Mouse (Mus musculus) forebrain, embryonic 14.5 days (tissue): Measurements from ENCODE around the gene Vmn1r180. TPM values are rescaled to one million over a fixed set of nuclear protein-coding genes. Genes with fewer than 3 reads are reported as not detected.
"Not testable (repeated sequence)": the region's sequence is repeated elsewhere in the genome, so short reads cannot be mapped to it uniquely, and the experiment has no call there.

Experiments used
- ATAC-seq: fragments of 200-750 bp; cut with Nextera tagmentation; 2 replicates; pipeline ENCODE4 v1.8.0; 2017; ENCODE audit warnings: mild to moderate bottlenecking, moderate library complexity
- DNase-seq: peaks from one replicate; pipeline ENCODE4 v3.0.0-alpha.2; 2015; ENCODE audit warnings: low spot score
- H3K27ac ChIP-seq: fragments of 300-500 bp; sonication (generic); 2 replicates; pipeline ENCODE4 v1.5.1; 2014; ENCODE audit warnings: low read depth, mild to moderate bottlenecking, control low read depth, low read length, moderate library complexity
- H3K27me3 ChIP-seq: fragments of 300-500 bp; sonication (generic); replicated peaks from 2 replicates; pipeline ENCODE4 v1.6.1; 2014; ENCODE audit warnings: low read length, control low read depth, mixed read lengths; ENCODE audit not compliant: control insufficient read depth, insufficient read depth
- H3K36me3 ChIP-seq: fragments of 300-500 bp; sonication (generic); 2 replicates; pipeline ENCODE4 v1.6.1; 2014; ENCODE audit warnings: low read length, control low read depth; ENCODE audit not compliant: control insufficient read depth, insufficient read depth
- H3K4me1 ChIP-seq: fragments of 300-500 bp; sonication (generic); 2 replicates; pipeline ENCODE4 v1.6.1; 2014; ENCODE audit warnings: antibody characterized with exemption, low read length, control low read depth; ENCODE audit not compliant: control insufficient read depth, insufficient read depth
- H3K4me2 ChIP-seq: fragments of 300-500 bp; sonication (generic); 2 replicates; pipeline ENCODE4 v1.6.1; 2014; ENCODE audit warnings: mild to moderate bottlenecking, control low read depth, low read length
- H3K4me3 ChIP-seq: fragments of 300-500 bp; sonication (generic); 2 replicates; pipeline ENCODE4 v1.5.1; 2014; ENCODE audit warnings: low read depth, low read length, control low read depth
- H3K9ac ChIP-seq: fragments of 300-500 bp; sonication (generic); 2 replicates; pipeline ENCODE4 v1.6.1; 2014; ENCODE audit warnings: mild to moderate bottlenecking, low read length, control low read depth, moderate library complexity
- H3K9me3 ChIP-seq: fragments of 300-500 bp; sonication (generic); replicated peaks from 2 replicates; pipeline ENCODE4 v1.6.1; 2016; ENCODE audit warnings: low read length, control low read depth, mixed read lengths; ENCODE audit not compliant: control insufficient read depth
- WGBS: fragments of 180-500 bp; shearing (Covaris S2); extraction: QIAGEN DNeasy Blood & Tissue Kit; methylation state at CpG from one replicate; pipeline ENCODE4 v1.1.7; 2014; 5-methylcytosine and 5-hydroxymethylcytosine counted together
- polyA plus RNA-seq: library from polyadenylated mRNA; unstranded; fragments of >200 nt; fragmentation: Nextera tagmentation; extraction: Ambion mirVana; gene quantifications from 2 replicates; pipeline ENCODE4 v1.2.1, GENCODE M21; 2014

The Vmn1r180 gene
- not detected in 2 replicates for polyA plus RNA-seq

GRCm38 (mm10) chr7:23950332-23950731, at the start of gene Vmn1r180:
TSS of gene Vmn1r180 (plus strand) at chr7:23950632.
- Histone ChIP-seq H3K27ac (no peak within 1 kb of the TSS), H3K4me2 (no peak within 1 kb of the TSS), H3K27me3 (no peaks in the 10 kb centered on the region), H3K9ac (no peak within 1 kb of the TSS), H3K4me3 (no peak within 1 kb of the TSS), H3K36me3 (no peaks in the 10 kb centered on the region), H3K9me3 (no peaks in the 10 kb centered on the region), H3K4me1 (no peaks in the 10 kb centered on the region)
- ATAC-seq (no peak), DNase-seq (no peak)

DNA sequence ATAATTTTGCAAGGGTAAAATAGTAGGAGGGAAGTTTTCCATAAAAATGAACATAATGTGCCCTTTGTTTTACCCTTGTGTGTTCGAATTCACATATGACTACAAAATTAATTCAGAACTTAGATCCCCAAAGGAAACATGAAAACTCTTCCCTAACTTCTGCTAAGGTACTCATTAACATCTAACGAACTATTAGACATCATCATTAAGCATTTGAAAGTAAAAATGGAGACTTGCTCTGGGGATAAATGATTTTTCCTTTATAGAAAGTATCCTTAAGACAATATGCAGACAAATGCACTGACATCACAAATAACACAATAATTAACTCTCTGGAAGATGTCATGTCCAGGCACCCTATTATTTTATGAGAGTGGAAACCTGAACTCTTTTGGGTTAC, 23.8 kb upstream of the Vmn1r180 start, which contains the start of gene Vmn1r179:
Vmn1r179 (plus strand) TSS at position 301 of the 400 bp plus-strand sequence.
- no peak within 1 kb of the TSS for H3K4me2 ChIP-seq
- H3K36me3 ChIP-seq = no peaks in the 10 kb centered on the region
- ATAC-seq (no peak), DNase-seq (no peak)
- H3K27me3 ChIP-seq = no peaks in the 10 kb centered on the region
- no peak within 1 kb of the TSS for H3K9ac ChIP-seq
- H3K9me3 ChIP-seq = peaks cover 3% of the 10 kb centered on the region; the same call in 1 of the 2 replicates
- H3K4me1 ChIP-seq = no peaks in the 10 kb centered on the region
- H3K4me3 ChIP-seq = no peak within 1 kb of the TSS
- H3K27ac ChIP-seq = no peak within 1 kb of the TSS
- 54% methylated on average over 2 of the region's 2 CpGs for WGBS

- H3K4me1 ChIP-seq, H3K4me2 ChIP-seq, ATAC-seq, H3K4me3 ChIP-seq, H3K9ac ChIP-seq, DNase-seq, H3K27ac ChIP-seq, H3K36me3 ChIP-seq, H3K27me3 ChIP-seq: not testable (repeated sequence)
- 49% methylated on average over 3 of the region's 3 CpGs for WGBS
- peaks cover 12% of the 10 kb centered on the region for H3K9me3 ChIP-seq
Observed at GRCm38 (mm10) chr7:23968044-23968443, 17.6 kb downstream of the Vmn1r180 start.

DNA sequence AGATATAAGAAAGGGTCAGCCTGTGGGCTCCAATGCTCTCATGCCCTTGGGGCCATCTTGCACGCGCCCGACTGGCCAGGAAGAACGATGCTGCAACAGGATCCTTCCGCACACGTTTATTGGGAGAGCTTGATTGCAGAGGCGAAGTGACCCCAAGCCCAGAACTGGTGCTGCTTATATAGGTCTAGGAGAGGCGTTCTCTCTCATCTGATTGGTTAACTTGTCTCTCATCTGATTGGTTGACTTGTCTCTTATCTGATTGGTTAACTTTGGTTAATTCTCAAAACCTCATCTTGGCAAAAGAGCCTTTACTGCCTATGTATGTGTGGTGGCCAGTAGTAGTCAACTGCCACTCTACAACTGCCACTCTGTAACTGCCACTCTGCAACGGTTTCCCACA, 23.9 kb downstream of the Vmn1r180 start, which contains the start of gene Vmn1r181:
Vmn1r181 (plus strand) TSS at position 301 of the 400 bp plus-strand sequence.
- H3K9me3 ChIP-seq = peaks cover 18% of the 10 kb centered on the region; the same call in 1 of the 2 replicates
- H3K27me3 ChIP-seq, H3K4me2 ChIP-seq, H3K9ac ChIP-seq, H3K36me3 ChIP-seq, H3K4me1 ChIP-seq, H3K4me3 ChIP-seq, DNase-seq, ATAC-seq, H3K27ac ChIP-seq: not testable (repeated sequence)
- 88% methylated on average over 9 of the region's 9 CpGs for WGBS

DNA sequence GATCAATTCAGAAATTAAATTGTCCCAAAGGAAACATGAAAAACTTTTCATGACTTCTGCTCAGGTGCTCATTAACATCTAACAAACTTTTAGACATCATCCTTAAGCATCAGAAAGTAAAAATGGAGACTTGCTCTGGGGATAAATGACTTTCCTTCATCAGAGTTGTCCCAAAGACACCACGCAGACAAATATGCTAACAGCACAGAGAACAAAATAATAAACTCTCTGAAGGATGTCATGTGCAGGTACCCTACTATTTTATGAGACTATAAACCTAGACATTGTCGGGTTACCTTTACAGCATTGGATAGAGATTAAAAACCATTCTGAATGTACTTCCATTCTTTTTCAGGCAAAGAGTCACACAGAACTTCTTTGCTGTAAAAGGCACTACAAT, 51.0 kb downstream of the Vmn1r180 start, which contains the start of gene V1rd19:
V1rd19 (plus strand) TSS at position 301 of the 400 bp plus-strand sequence.
- no peaks in the 10 kb centered on the region for H3K27me3 ChIP-seq
- H3K9ac ChIP-seq = no peak within 1 kb of the TSS
- no peak within 1 kb of the TSS for H3K4me2 ChIP-seq
- DNase-seq (no peak), ATAC-seq (no peak)
- H3K36me3 ChIP-seq = no peaks in the 10 kb centered on the region
- WGBS = 75% methylated on average over 2 of the region's 2 CpGs
- H3K4me3 ChIP-seq = no peak within 1 kb of the TSS
- no peaks in the 10 kb centered on the region for H3K4me1 ChIP-seq
- H3K9me3 ChIP-seq = peaks cover 15% of the 10 kb centered on the region; the same call in 1 of the 2 replicates
- no peak within 1 kb of the TSS for H3K27ac ChIP-seq

Other genes with a start within 250 kb of the Vmn1r180 start
- not detected in 2 replicates for gene Vmn1r173, start 249.9 kb upstream of the Vmn1r180 start, polyA plus RNA-seq
- not detected in 2 replicates for gene Vmn1r174, start 198.4 kb upstream of the Vmn1r180 start, polyA plus RNA-seq
- gene Vmn1r175, start 140.0 kb upstream of the Vmn1r180 start, polyA plus RNA-seq = not detected in 2 replicates
- not detected in 2 replicates for gene Vmn1r176, start 113.3 kb upstream of the Vmn1r180 start, polyA plus RNA-seq
- not detected in 2 replicates for gene Vmn1r177, start 84.2 kb upstream of the Vmn1r180 start, polyA plus RNA-seq
- gene Vmn1r178, start 58.6 kb upstream of the Vmn1r180 start, polyA plus RNA-seq = not detected in 2 replicates
- not detected in 2 replicates for gene Vmn1r179, start 23.7 kb upstream of the Vmn1r180 start, polyA plus RNA-seq
- not detected in 2 replicates for gene Vmn1r181, start 24.0 kb downstream of the Vmn1r180 start, polyA plus RNA-seq
- not detected in 2 replicates for gene V1rd19, start 51.1 kb downstream of the Vmn1r180 start, polyA plus RNA-seq
- gene Vmn1r183, start 102.6 kb downstream of the Vmn1r180 start, polyA plus RNA-seq = not detected in 2 replicates
- gene Zfp180, start 131.3 kb downstream of the Vmn1r180 start, polyA plus RNA-seq = 31.3 and 40.8 TPM in 2 replicates
- gene Zfp112, start 161.7 kb downstream of the Vmn1r180 start, polyA plus RNA-seq = 6.5 TPM in 2 replicates
- 22.8 and 26.7 TPM in 2 replicates for gene Zfp235, start 183.5 kb downstream of the Vmn1r180 start, polyA plus RNA-seq
- 4.0 and 6.1 TPM in 2 replicates for gene Zfp114, start 224.4 kb downstream of the Vmn1r180 start, polyA plus RNA-seq